Mouse (Mus musculus): ENCODE data around the gene Rwdd2a.
"Not testable (repeated sequence)": the region's sequence is repeated elsewhere in the genome, so short reads cannot be mapped to it uniquely, and the experiment has no call there.

The Rwdd2a gene

GRCm38 (mm10) chr9:86592676-86593668 lies 21.2 kb downstream of the Rwdd2a start:
- DNase-seq, result peak; percentile 46

GRCm38 (mm10) chr9:86594357-86594767 lies 22.6 kb downstream of the Rwdd2a start:
- not testable (repeated sequence) for DNase-seq

- not testable (repeated sequence) for DNase-seq
Measured at GRCm38 (mm10) chr9:86596983-86597382, 25.2 kb downstream of the Rwdd2a start.

GRCm38 (mm10) chr9:86599723-86600303 lies 28.0 kb downstream of the Rwdd2a start:
- no peak for DNase-seq

- peak; percentile 20 for DNase-seq
Measured at GRCm38 (mm10) chr9:86605776-86606175, 34.0 kb downstream of the Rwdd2a start.

- DNase-seq, result no peak
Measured at GRCm38 (mm10) chr9:86612091-86612490, 40.3 kb downstream of the Rwdd2a start.

- DNase-seq, result no peak
Measured at GRCm38 (mm10) chr9:86615765-86616164, 44.0 kb downstream of the Rwdd2a start.

GRCm38 (mm10) chr9:86617837-86618492 lies 46.2 kb downstream of the Rwdd2a start:
- no peak for DNase-seq

- no peak for DNase-seq
Measured at GRCm38 (mm10) chr9:86619341-86620139, 47.7 kb downstream of the Rwdd2a start.

GRCm38 (mm10) chr9:86622062-86622461 lies 50.3 kb downstream of the Rwdd2a start:
- no peak for DNase-seq

GRCm38 (mm10) chr9:86624039-86624438 lies 52.2 kb downstream of the Rwdd2a start:
- DNase-seq, result no peak
